Mouse (Mus musculus) thymus, postnatal 4 days (tissue): ENCODE measurements around the gene Palm3.
"Not testable (repeated sequence)": the region's sequence is repeated elsewhere in the genome, so short reads cannot be mapped to it uniquely, and the experiment has no call there.

ENCODE experiments used
- DNase-seq: peaks from one replicate; pipeline ENCODE4 v3.0.0; 2021

The Palm3 gene

GRCm38 (mm10) chr8:83998231-83999056 lies 22.8 kb upstream of the Palm3 start:
- peak; percentile 80 for DNase-seq

- peak; percentile 22 for DNase-seq
These were observed 22.1 kb upstream of the Palm3 start for GRCm38 (mm10) chr8:83999057-83999705.

- DNase-seq: no peak
These were observed 21.4 kb upstream of the Palm3 start for GRCm38 (mm10) chr8:83999825-84000224.

- DNase-seq: peak; percentile 26
These were observed 19.8 kb upstream of the Palm3 start, which contains the start of gene 1700067K01Rik for GRCm38 (mm10) chr8:84001281-84002000. Gene 1700067K01Rik (plus strand): TSS chr8:84001502.

- DNase-seq: no peak
These were observed 18.2 kb upstream of the Palm3 start for GRCm38 (mm10) chr8:84002957-84003611.

GRCm38 (mm10) chr8:84003612-84004246 lies 17.5 kb upstream of the Palm3 start:
- DNase-seq: no peak

GRCm38 (mm10) chr8:84004533-84005201 lies 16.6 kb upstream of the Palm3 start:
- peak; percentile 96 for DNase-seq

GRCm38 (mm10) chr8:84005502-84005901 lies 15.8 kb upstream of the Palm3 start:
- DNase-seq: not testable (repeated sequence)

- no peak for DNase-seq
These were observed 12.9 kb upstream of the Palm3 start for GRCm38 (mm10) chr8:84008362-84008761.

GRCm38 (mm10) chr8:84009876-84010275 lies 11.4 kb upstream of the Palm3 start:
- DNase-seq: peak; percentile 89

GRCm38 (mm10) chr8:84010625-84011611 lies 10.4 kb upstream of the Palm3 start:
- DNase-seq: peak; percentile 88

- DNase-seq: peak; percentile 41
These were observed 9.4 kb upstream of the Palm3 start, which contains the start of gene 2210011C24Rik for GRCm38 (mm10) chr8:84011705-84012498. Gene 2210011C24Rik (minus strand): TSS chr8:84012171.

GRCm38 (mm10) chr8:84012499-84013165 lies 8.6 kb upstream of the Palm3 start:
- peak; percentile 33 for DNase-seq

- no peak for DNase-seq
These were observed 5.4 kb upstream of the Palm3 start for GRCm38 (mm10) chr8:84015833-84016232.

- no peak for DNase-seq
These were observed 1.5 kb upstream of the Palm3 start for GRCm38 (mm10) chr8:84019738-84020137.

GRCm38 (mm10) chr8:84021569-84021968 lies 298 bp downstream of the Palm3 start:
- no peak for DNase-seq

GRCm38 (mm10) chr8:84023085-84023484 lies 1.8 kb downstream of the Palm3 start:
- DNase-seq: no peak

GRCm38 (mm10) chr8:84023631-84024030 lies 2.4 kb downstream of the Palm3 start:
- DNase-seq: no peak

GRCm38 (mm10) chr8:84024171-84024570 lies 2.9 kb downstream of the Palm3 start:
- peak; percentile 90 for DNase-seq
